Mouse (Mus musculus) small intestine, adult 2 months (tissue): ENCODE results near the gene Becn1. TPM values are rescaled to one million over a fixed set of nuclear protein-coding genes. Genes with fewer than 3 reads are reported as not detected.
"Not testable (repeated sequence)": the region's sequence is repeated elsewhere in the genome, so short reads cannot be mapped to it uniquely, and the experiment has no call there.

Experiments used
- H3K27ac ChIP-seq: fragments of 200-500 bp; 2 replicates; pipeline ENCODE4 v1.5.1; 2012; ENCODE audit warnings: low read depth, low read length, control low read depth, inconsistent platforms; ENCODE audit not compliant: insufficient read depth
- H3K27me3 ChIP-seq: fragments of 200-500 bp; 2 replicates; pipeline ENCODE4 v1.6.1; 2012; ENCODE audit warnings: mild to moderate bottlenecking, moderate library complexity, low read length, inconsistent platforms; ENCODE audit not compliant: control insufficient read depth, insufficient read depth
- H3K36me3 ChIP-seq: fragments of 200-500 bp; 2 replicates; pipeline ENCODE4 v1.6.1; 2012; ENCODE audit warnings: mild to moderate bottlenecking, low read length, control low read depth, inconsistent platforms; ENCODE audit not compliant: control insufficient read depth, insufficient read depth
- H3K4me1 ChIP-seq: fragments of 200-500 bp; 2 replicates; pipeline ENCODE4 v1.6.1; 2012; ENCODE audit warnings: low read length, inconsistent platforms, mixed read lengths; ENCODE audit not compliant: control insufficient read depth, insufficient read depth, insufficient read length
- H3K4me3 ChIP-seq: fragments of 200-500 bp; 2 replicates; pipeline ENCODE4 v1.5.1; 2012; ENCODE audit warnings: low read depth, mild to moderate bottlenecking, control low read depth, inconsistent platforms, low read length, moderate library complexity
- CTCF ChIP-seq: fragments of 200-500 bp; IDR thresholded peaks from 2 replicates; pipeline ENCODE4 v1.5.1; 2012; ENCODE audit warnings: low read depth, mild to moderate bottlenecking, control low read depth, inconsistent platforms, low read length, moderate library complexity, mixed read lengths; ENCODE audit not compliant: insufficient replicate concordance, insufficient read length; ENCODE audit errors: extremely low read depth
- POLR2A ChIP-seq: fragments of 200-500 bp; IDR thresholded peaks from 2 replicates; pipeline ENCODE4 v1.6.1; 2012; ENCODE audit warnings: low read depth, mild to moderate bottlenecking, control low read depth, inconsistent platforms, low read length, moderate library complexity
- WGBS: fragments of 180-500 bp; shearing (Covaris S2); methylation state at CpG from one replicate; pipeline ENCODE4 v1.1.7; 2018; 5-methylcytosine and 5-hydroxymethylcytosine counted together
- polyA plus RNA-seq: library from polyadenylated mRNA; depleted of rRNA; stranded (reverse); fragments of >200 nt; gene quantifications from 2 replicates; pipeline ENCODE4 v1.2.3, GENCODE M21; 2012

The Becn1 gene
- polyA plus RNA-seq, 1 experiment = 163 TPM

DNA sequence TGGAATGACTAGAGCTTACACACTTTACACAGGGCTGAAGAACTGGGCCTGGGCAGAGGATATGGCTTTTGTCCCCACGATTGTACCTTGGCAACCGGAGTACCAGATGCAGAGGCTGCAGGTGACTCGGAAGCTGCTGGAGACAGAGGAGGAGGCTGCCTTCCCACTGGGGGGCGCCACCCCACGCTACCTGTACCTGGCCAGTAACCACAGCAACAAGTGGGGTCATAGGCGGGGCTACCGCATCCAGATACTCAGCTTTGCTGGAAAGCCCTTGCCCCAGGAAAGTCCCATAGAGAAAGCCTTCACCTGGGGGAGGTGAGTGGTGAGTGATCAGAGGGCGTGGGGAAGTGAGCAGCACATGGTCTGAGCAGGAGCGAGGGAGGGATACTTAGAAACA lies 33.6 kb upstream of the Becn1 start:
- WGBS = 62% methylated on average over 9 of the region's 9 CpGs
- no peak overlapping the region for H3K27ac ChIP-seq
- H3K4me1 ChIP-seq = peaks cover 2% of the 10 kb centered on the region; the same call in 1 of the 2 replicates
- no peak overlapping the region for H3K4me3 ChIP-seq
- no peaks in the 10 kb centered on the region for H3K27me3 ChIP-seq
- no peaks in the 10 kb centered on the region for H3K36me3 ChIP-seq
- peak; percentile 17; the same call in 1 of the 2 replicates for TF ChIP-seq CTCF
- no peak for TF ChIP-seq POLR2A

DNA sequence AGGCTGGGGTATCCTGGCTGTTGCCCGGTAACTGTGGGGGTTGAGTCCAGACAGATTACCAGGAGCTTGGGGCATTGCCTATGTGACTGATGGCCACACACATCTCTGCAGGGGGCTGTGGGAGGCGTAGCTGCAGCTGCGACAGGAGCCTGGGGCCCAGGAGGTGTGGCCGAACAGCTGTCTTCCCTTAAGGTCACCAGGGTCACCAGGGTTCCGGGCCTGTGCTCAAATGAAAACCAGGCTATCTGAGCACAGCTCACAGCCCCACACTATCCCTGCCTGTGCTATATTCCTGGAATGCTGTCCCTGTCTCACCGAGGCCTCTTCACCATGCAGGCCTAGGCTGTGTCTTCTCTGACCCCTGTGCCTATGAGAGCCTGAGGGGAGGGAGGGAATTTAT lies 32.4 kb upstream of the Becn1 start:
- no peaks in the 10 kb centered on the region for H3K36me3 ChIP-seq
- H3K27ac ChIP-seq = no peak overlapping the region
- 72% methylated on average over 6 of the region's 6 CpGs for WGBS
- H3K27me3 ChIP-seq = no peaks in the 10 kb centered on the region
- no peak for TF ChIP-seq POLR2A
- TF ChIP-seq CTCF = no peak
- H3K4me1 ChIP-seq = peaks cover 2% of the 10 kb centered on the region; the same call in 1 of the 2 replicates
- H3K4me3 ChIP-seq = peak overlapping the region; percentile 14; the same call in 1 of the 2 replicates

DNA sequence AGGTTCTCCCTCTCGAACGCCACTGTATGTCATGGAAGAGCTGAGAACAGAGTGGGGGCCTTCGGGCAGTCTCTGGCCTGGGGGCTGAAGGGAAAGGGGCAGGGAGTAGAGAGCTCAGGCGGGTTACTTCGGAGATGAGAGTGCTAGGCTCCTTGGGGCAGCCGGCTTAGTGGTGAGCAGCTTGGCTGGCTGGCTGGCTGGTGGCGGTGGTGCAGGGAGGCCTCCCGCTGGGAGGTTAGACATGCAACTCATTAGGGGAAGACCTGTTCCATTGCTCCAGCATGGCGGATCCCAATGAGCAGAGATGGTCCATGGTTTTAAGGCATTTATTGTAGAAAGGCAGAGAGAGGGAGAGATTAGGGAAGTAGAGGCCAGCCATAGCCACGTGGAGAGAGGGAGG lies 31.9 kb upstream of the Becn1 start:
- Histone ChIP-seq H3K27ac (no peak overlapping the region), H3K36me3 (no peaks in the 10 kb centered on the region), H3K4me1 (peaks cover 2% of the 10 kb centered on the region; the same call in 1 of the 2 replicates), H3K27me3 (no peaks in the 10 kb centered on the region), H3K4me3 (peak overlapping the region; percentile 42)
- TF ChIP-seq CTCF = no peak
- TF ChIP-seq POLR2A = no peak
- WGBS = 73% methylated on average over 10 of the region's 10 CpGs

DNA sequence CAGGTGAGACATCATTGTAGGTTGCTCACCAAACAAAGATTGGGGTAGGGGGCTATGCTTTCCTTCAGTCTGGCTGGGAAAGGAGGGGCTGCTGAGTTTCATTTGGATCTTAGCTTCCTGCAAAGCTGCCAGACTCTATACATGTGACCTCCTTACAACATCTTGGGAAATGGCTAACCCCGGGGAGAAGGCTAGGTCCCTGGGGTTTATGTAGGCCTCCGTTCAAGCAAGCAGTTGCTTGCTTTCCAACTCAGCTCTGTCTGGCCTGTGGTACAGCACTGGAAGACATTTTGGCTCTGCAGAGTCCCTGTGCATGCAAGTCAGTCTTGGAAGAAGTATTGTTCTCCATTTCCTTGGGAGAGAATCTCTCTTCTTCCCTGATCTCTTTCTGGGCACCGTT lies 30.5 kb upstream of the Becn1 start:
- 70% methylated on average over 3 of the region's 3 CpGs for WGBS
- H3K27ac ChIP-seq = no peak overlapping the region
- no peaks in the 10 kb centered on the region for H3K27me3 ChIP-seq
- TF ChIP-seq POLR2A (no peak), CTCF (no peak)
- H3K4me3 ChIP-seq = peak overlapping the region; percentile 51
- no peaks in the 10 kb centered on the region for H3K36me3 ChIP-seq
- H3K4me1 ChIP-seq = no peaks in the 10 kb centered on the region; the same call in 1 of the 2 replicates

DNA sequence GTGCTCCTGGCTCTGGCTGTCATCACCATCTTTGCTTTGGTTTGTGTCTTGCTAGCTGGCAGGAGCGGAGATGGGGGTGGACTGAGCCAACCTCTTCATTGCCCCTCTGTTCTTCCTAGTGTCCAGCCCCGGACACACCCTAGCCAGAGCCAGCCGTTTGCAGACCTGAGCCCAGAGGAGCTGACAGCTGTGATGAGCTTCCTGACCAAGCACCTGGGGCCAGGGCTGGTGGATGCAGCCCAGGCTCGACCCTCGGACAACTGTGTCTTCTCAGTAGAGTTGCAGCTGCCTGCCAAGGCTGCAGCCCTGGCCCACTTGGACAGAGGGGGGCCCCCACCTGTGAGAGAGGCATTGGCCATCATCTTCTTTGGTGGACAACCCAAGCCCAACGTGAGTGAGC lies 28.9 kb upstream of the Becn1 start:
- H3K36me3 ChIP-seq, H3K27me3 ChIP-seq, H3K4me1 ChIP-seq: not testable (repeated sequence)
- 65% methylated on average over 6 of the region's 6 CpGs for WGBS
- Histone ChIP-seq H3K4me3 (peak overlapping the region; percentile 51), H3K27ac (peak overlapping the region; percentile 56)

DNA sequence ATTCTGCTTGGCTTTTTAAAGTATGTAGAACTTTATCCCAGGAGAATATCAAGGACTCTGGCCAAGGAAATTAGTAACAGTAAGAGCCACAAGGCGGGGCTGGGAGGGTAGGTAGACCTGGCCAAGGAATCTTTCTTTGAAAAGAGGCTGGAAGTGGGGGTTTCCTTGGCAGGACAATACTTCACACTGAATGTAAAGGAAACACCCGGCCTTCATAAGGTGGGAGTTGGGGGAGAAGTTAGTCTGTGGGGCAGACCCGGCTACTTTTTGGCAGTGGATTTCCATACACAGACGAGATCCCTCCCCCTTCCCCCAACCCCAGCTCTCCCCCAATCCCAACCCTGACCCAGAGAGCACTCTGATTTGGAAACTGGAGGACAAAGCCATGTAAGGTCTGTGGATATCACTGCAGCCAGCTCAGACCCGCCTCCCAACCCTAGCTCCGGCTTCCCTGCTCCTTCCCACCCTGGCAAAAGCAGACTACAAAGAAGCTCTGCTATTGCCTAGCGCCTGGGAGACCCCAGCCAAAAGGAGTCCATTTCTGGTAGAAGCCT lies 28.4 kb upstream of the Becn1 start, which contains the start of gene Aoc3:
Aoc3 (plus strand) TSS at position 235 of the 554 bp plus-strand sequence.
- H3K27ac ChIP-seq = peak within 1 kb of the TSS; percentile 60
- no peaks in the 10 kb centered on the region for H3K4me1 ChIP-seq
- H3K4me3 ChIP-seq = peak within 1 kb of the TSS; percentile 51
- peaks cover 3% of the 10 kb centered on the region; the same call in 1 of the 2 replicates for H3K36me3 ChIP-seq
- no peaks in the 10 kb centered on the region for H3K27me3 ChIP-seq
- TF ChIP-seq POLR2A (no peak; the same call in 1 of the 2 replicates), CTCF (no peak)
- 63% methylated on average over 7 of the region's 7 CpGs for WGBS

DNA sequence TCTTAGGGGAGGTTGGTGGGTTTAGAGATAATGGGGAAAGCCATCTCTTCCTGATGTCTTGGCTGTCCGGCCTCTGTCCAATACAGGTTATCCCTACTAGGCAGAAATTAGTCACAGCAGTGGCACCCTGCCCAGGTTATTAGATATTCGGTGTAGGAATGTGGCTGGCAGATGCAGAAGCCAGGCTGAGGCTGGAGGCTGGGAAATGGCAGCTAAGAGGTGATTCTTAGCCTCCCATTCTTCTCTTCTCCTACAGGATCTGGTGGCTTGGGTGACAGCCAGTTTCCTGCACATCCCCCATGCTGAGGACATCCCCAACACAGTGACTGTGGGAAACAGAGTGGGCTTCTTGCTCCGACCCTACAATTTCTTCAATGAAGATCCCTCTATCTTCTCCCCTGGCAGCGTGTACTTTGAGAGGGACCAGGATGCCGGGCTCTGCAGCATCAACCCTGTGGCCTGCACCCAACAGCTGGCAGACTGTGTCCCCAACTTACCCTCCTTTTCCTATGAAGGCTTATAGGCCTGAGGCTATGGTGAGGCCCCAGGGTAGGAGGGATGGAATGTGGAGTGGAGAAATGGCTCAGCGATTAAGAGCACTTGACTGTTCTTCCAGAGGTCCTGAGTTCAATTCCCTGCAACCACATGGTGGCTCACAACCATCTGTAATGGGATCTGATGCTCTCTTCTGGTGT lies 27.0 kb upstream of the Becn1 start:
- Histone ChIP-seq H3K27ac (no peak overlapping the region), H3K4me1 (no peaks in the 10 kb centered on the region)
- 74% methylated on average over 6 of the region's 6 CpGs for WGBS

More for the DNA sequence above, 27.0 kb upstream of the Becn1 start:
- TF ChIP-seq POLR2A = no peak
- no peak for TF ChIP-seq CTCF
- Histone ChIP-seq H3K27me3 (no peaks in the 10 kb centered on the region), H3K36me3 (peaks cover 11% of the 10 kb centered on the region), H3K4me3 (no peak overlapping the region)
